Mouse (Mus musculus): ENCODE results near the gene Gm8677.
"Not testable (repeated sequence)": the region's sequence is repeated elsewhere in the genome, so short reads cannot be mapped to it uniquely, and the experiment has no call there.

Gm8677 gene

DNA sequence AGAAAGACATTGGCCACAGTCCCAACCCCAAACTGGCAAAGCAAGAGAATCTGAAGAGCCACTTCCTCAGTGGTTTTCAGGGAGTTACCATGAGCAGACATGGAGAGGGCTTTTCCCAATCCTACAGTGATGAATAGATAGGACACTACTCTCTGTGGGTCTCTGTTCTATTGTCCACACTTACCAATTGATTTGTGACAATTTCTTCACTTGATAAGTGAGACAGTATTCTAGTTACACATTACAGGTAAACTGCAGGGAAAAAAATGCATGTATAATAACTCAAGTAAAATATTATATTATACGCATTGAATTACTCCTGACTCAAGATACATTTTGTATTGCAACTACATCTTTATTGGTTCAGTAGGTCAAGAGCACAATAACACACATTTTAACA is at the start of gene Gm8677:
Gene Gm8677 (minus strand): TSS at position 101 of the 400 bp plus-strand sequence.
- DNase-seq (ENCODE audit: low spot score) = not testable (repeated sequence)

DNA sequence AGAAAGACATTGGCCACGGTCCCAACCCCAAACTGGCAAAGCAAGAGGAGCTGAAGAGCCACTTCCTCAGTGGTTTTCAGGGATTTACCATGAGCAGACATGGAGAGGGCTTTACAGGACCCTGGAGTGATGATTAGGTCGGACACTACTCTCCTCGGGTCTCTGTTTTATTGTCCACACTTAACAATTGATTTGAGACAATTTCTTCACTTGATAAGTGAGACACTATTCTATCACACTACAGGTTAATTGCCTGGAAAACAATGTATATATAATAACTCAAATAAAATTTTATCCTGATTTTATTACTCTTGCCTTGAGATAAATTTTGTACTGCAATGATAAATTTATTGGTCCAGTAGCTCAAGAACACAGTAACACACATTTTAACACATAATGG is 30.6 kb upstream of the Gm8677 start, which contains the start of gene Gm4201:
Gene Gm4201 (minus strand): TSS at position 101 of the 400 bp plus-strand sequence.
- DNase-seq (ENCODE audit: low spot score) = not testable (repeated sequence)

DNA sequence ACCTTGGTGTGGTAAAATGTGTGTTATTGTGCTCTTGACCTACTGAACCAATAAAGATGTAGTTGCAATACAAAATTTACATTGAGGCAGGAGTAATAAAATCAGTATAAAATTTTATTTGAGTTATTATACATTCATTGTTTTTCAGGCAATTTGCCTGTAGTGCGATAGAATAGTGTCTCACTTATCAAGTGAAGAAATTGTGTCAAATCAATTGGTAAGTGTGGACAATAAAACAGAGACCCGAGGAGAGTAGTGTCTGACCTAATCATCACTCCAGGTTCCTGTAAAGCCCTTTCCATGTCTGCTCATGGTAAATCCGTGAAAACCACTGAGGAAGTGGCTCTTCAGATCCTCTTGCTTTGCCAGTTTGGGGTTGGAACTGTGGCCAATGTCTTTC is 12.0 kb downstream of the Gm8677 start, which contains the start of gene Vmn1r152:
Gene Vmn1r152 (plus strand): TSS at position 301 of the 400 bp plus-strand sequence.
- not testable (repeated sequence) for DNase-seq (ENCODE audit: low spot score)

DNA sequence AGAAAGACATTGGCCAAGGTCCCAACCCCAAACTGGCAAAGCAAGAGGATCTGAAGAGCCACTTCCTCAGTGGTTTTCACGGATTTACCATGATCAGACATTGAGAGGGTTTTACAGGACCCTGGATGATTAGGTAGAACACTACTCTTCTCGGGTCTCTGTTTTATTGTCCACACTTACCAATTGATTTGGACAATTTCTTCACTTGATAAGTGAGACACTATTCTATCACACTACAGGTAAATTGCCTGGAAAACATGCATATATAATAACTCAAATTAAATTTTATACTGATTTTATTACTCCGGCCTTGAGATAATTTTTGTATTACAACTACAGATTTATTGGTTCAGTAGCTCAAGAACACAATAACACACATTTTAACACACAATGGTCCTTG is 35.1 kb downstream of the Gm8677 start, which contains the start of gene Vmn1r151:
Gene Vmn1r151 (minus strand): TSS at position 101 of the 400 bp plus-strand sequence.
- not testable (repeated sequence) for DNase-seq (ENCODE audit: low spot score)
